Mouse (Mus musculus): ENCODE results near the gene Gpatch1.

DNA sequence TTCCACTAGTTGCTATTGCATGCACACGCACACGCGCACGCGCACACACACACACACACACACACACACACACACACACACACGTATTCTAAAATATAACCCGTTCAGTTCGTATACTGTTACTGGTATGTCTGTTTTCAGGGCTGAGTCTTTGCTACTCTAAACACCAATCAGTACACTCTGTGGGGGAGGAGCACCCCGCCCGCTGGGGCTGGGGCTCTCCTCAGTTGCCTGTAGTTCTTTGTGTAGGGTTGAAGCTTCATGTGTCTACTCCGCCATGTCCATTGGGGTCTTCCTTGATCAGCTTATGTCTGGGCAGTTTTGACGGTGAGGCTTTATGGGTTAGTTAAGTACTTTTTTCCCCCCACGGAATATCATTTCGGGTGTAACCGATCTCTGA, 35.1 kb upstream of the Gpatch1 start:
- TF ChIP-seq POLR2A (IDR thresholded peaks at IDR 0.05; ENCODE audit: low read depth, low read length) (no peak), CTCF (conservative IDR thresholded peaks at IDR 0.05; ENCODE audit: insufficient read depth, insufficient read length, low read depth, low read length) (no peak)

Measured in kidney, adult 2 months (tissue).